Mouse (Mus musculus) induced T-regulatory cell, adult 2 months (primary cell): ENCODE results near the gene Pam.
"Not testable (repeated sequence)": the region's sequence is repeated elsewhere in the genome, so short reads cannot be mapped to it uniquely, and the experiment has no call there.

Experiments used
- DNase-seq: peaks from one replicate; pipeline ENCODE4 v3.0.0-alpha.2; 2012; ENCODE audit warnings: low read depth

Gene Pam

DNA sequence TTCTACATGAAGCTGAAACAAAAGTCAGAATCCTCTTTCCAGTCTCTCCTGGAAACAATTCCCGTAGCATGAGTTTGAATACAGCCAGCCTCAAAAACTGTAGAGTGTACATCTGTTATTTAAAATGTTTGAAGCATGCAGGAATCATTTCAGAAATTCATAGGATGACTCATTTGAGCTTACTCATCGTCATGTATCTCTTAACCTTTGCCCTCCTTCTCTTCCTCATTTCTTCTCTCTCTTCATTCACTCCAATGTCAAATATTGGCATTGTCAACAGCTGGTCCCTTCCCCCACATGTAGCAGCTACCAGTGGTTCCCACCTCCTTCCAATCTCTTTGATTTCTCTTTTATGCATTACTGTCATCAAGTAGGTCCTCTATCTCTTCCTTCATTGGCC, 59.7 kb downstream of the Pam start:
- DNase-seq: no peak

DNA sequence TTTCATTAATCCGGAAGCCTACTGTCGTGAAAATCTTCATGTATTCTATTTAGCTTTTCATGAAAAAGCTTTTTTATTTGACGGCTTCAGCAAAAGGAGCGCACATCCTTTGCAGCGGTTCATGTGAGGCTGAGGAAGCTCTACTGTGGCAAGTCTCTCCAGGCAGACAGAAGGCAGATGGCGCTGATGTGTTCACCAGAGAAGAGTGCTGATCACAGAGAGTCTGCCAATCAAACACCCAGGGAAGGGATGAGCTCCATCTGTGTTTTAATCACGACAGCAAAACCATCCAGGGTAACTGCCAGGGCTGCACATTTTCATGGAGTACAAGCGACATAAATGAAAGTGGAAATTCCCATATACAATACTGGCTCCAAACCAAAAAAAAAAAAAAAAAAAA, 63.6 kb downstream of the Pam start:
- no peak for DNase-seq

DNA sequence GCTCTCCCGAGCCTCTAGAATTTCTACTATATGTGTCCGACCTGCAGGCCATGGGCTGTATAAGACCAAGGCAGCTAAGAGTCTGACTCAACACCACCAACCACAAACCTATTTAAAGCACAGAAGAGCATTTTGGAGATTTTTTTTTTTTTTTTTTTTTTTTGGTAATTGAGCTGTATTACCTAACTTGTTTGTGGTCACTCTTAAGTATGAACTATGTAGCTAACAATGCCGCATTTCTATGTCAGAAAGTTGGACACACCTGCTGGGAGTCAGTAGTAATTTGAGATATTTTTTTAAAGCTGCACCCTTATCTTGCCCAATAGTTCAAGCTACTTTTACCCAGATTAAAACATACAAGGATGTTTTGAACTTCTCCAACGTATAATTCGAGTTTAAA, 66.4 kb downstream of the Pam start:
- DNase-seq: no peak

DNA sequence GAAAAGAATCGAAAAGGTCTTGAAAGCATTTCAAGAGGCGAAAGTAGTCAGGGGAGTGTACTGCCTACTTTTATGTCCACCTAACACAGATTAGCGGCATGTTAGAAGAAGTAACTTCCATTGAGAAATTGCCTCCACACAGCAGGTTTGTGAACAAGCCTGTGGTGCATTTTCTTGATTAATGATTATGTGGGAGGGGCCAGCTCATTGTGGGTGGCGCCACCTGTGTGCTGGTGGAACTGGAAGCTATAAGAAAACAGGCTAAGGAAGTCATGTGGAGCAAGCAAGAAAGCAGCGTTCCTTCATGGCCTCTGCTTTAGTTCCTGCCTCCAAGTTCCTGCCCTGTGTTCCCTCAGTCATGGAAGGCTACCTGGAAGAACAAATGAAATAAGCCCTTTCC, 67.0 kb downstream of the Pam start:
- no peak for DNase-seq

DNA sequence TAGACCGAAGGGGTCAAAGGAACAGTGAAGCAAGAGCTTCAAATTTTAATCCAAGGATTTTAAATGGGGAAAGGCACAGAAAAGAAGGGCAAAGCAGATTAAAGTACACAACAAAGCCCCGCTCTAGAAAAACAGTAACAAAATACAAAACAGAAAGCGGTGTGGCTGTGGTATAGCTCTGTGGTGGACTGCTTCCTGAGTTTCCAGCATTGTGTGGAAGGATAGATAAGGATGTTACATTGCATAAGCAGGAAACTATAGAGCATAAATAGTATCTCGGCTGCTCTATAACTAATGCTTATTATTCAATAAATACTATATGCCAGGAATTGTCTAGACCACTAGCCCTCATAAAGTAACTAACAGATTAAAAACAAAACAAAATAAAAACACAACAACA, 67.5 kb downstream of the Pam start:
- DNase-seq: no peak

DNA sequence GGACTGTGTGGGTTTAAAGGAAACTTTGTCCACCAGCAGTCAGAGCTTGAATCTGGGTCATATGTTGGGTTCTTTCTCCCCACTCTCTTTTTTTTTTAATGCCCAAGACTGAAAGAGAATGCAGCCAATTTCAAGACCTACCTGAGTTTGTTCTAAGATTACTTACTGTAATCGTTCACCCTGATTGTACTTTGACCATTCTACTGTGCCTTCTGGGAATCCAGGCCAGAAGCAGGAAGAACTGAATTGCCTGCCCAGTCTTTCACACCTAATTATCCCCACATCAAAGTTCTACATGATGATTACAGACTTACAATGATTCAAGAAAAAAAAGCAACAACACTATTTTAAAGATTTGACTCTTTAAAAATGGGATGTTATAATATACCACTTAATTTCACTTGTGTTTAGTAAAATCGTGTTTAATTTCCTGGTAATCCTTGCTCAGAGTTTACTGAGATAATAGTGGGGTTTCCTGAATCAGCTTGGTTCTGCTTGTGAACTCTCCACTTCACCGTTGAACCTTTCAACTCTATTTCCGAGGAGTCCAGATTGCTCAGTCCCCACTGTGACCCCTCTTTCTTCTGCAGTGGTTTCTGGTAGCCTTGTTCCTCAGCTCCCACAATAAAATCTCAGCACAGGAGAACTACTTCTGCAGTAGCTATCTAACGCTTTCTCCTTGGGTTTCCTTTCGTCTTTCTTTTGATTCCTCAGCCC, 69.4 kb downstream of the Pam start:
- DNase-seq: no peak

DNA sequence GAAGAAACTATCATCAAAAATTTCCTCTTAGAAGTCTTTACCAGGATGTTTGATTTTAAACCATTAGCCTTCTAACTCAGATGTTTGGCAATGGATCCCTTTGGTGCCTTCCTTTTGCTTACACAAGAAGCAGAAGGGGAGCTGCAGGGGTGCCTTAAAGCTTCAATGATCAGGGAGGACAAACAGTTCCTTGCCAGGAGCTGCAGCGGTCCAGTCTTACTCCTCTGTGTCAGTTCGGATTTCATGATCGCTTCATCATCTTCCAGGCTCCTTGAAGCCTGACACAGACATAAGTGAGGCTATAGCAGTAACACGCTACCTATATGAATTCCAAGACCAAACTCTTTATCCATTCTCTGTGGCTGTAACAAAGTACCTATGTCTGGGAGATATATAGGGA, 71.6 kb downstream of the Pam start:
- DNase-seq: no peak

DNA sequence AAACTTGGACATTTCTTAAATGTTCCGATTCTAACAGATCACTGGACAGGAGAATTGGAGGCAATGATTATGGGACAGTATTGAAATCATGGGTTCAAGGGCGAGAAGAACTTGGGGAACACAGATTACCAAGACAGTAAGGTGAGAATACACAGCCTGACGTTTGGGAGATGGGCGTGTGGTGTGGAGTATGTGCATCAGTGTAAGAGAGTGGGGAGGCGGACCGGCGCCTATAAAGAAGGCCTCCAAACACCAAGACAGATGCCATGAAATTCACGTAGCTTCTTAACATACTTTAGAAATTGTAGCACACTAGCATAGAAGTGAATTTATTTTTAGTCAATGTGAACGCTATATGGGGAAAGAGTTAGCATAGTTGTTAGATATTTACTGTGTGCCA, 76.5 kb downstream of the Pam start:
- DNase-seq: no peak

DNA sequence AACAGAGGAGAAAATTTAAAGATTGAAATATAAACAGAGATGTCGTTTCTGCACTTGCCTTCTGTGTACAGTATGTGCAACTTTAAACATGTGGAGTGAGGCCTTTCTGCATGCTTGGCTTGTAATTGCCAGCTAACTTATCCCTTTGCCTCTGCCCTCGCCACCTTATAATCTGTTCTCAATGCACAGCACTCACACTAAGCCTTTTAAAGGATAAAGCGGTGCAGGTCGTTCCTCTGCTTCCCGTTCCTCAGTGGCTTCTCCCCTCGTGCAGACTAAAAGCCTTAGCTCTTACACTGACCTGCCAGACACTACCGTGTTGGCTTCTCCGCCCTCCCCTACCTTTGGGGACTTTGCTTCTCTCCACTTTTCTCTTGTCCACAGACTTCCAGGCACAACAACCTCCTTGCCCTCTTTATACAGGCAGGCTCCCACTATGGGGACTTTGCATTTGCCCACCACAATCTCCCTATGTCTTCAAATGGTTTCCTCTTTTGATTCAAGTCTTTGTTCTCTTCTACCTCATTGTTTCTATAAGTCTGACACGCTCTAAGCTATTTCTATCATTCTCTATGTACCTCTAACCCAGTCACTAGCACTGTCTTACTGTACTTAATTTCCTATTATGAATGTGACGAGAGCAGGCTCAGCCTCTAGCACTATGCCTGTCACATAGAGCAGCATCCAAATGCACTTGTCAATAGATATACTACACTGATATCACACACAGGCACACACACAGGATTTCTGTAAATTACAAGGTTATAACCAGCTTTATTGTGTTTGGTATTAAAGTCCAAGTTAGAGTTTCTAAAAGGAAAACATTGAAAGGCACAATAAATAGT, 79.2 kb downstream of the Pam start:
- DNase-seq: no peak

DNA sequence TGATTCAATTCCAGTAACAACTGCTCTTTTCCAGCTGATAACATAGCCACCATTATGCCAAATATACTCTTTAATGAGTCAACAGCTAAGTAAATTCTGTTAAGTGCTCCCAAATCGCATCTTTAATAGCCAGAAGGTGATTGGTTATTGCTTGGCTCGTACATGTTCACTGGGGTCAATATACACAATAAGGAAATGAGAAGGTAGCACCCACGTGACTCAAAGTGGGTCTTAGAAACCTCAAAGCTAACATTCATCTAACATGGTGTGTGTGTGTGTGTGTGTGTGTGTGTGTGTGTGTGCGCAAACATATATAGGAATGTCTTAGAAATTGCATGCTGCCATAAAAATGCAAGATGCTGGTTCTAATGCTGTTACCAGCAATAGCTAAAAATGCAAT, 79.9 kb downstream of the Pam start:
- DNase-seq: no peak

DNA sequence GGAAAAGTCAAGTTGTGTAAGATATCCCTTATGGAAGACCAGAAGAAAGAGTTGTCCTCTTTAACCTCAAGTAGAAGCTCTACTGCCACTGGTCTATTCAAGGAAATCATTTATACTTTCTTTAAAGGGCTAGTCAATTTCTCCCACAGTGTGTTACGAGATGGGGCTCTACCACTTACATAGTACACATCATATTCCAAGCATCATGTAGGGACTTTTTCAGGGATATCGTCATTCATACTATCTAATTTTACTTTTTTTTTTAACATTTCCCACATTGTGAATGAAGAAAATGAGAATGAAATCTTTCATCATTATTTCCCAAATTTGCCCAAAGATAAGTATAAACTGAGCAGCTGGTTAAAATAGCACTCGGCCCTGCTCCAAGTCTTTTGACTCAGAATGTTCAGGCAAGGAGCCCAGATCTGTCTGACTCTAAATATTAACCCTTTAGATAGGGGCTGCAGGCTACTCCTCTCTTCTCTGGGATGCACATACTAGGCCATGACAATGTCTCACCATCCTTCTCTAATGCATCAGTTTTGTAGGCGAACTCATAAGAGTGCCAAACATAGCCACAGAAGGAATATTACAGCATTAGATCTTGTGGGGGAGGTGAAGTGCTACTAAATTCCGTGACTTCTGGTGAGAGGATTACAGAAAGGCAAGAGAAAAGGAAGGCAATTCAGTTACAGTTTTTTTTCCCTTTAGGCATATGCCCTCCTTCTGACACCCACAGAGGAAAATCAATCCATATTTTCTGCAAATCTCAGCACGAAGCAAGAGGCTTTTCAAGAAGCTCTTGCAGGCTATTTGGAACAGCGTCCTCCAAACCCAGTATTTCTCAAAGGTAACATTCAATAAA, 92.7 kb downstream of the Pam start:
- no peak for DNase-seq

DNA sequence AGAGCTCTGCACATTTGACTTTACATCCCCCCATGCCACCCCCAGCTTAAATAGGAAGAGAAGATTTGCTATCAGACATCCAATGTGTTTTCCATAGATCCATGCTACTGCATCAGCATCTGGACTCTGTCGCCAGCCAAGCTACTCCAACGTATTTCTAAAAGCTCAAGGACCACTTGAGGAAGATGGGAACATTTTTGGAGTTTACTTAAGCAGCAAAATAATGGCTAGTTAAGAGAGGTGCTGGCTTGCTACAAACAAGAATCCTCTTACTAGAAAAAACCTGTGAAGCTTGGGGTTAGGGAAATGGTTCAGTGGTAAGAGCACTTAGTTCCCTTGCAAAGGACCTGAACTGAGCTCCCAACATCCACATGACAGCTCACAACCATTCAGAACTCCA, 96.0 kb downstream of the Pam start:
- no peak for DNase-seq

DNA sequence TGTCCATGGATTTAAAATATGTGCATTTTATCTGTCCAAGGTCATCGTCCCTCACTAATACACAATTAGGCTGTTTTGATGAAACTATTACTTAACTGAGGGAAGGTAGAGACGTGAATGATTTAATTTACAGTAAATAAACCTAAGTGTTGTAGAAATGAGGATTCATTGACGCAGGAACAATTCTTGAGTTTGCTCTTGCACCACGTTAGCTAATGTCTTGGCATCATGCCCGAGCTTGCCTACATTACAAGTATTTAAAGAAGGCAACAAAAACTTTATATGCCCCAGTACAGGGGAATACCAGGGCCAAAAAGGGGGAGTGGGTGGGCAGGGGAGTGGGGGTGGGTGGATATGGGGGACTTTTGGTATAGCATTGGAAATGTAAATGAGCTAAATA, 96.5 kb downstream of the Pam start:
- DNase-seq: not testable (repeated sequence)

DNA sequence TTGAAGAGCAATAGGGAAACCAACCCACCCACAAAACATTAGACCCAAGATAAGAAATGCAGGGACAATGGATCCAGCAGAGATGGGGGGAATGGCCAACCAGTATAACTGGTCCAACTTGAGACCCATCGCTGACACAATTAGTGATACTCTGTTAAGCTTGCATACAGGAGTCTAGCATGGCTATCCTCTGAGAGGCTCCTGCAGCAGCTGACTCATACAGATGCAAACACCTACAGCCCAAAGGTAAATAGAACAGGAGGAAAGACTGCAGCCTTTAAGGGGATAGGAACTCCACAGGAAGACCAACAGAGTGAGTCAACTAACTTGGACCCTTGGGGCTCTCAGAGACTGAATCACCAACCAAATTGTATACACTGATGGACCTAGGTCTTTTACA, 98.4 kb downstream of the Pam start:
- no peak for DNase-seq

DNA sequence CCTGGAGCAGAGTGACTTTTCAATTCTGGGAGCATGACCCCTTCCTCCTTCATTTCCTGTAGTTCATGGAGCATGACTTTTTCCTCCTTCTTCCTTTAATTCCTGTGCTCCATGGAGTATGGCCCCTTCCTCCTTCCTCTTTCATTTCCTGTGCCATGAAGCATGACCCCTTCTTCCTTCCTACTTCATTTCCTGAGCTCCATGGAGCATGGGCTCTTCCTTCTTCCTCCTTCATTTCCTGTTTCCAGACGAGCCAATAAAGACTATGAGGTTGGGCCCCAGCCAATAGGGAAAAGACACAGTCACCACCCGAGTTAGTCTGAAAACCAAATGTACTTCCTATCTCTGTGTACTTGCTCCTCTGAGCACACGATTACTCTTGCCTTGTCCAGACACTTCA, 103.5 kb downstream of the Pam start:
- DNase-seq: no peak

DNA sequence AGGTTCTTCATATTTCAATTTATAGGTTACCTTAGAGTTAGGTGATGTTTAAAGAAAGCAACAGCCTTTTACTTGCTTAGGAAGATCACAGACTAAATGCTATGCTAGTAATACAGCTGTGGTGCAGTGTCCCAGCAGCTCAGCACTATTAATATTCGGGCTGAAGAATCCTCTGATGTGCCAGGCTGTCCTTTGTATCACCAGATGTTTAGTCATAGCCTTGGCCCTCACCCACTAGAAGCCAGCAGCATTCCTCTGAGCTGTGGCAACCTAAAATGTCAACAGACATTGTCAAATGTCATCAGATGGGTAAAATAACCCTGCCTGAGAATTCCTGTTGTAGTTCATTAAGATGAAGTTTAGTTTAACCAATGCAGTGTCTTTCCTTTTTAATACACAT, 112.3 kb downstream of the Pam start:
- DNase-seq: no peak

DNA sequence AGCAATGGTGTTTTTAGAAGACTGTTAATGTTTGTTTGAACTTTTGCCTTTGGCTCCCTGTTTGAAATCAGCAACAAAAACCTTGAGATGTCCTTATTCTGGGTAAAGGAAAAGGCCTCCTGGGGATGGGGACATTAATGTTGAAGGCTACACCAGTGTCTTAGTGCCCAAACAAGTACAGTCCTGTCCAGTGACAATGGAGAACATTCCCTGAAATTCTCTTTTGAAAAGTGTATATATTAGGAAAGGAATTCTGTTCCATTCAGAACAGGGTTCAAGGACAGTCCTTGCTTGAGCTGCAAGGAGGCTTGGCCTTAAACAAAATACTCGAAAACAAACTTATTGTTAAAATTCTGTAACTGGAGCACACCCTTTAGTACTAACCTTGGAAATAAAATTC, 116.0 kb downstream of the Pam start:
- no peak for DNase-seq

DNA sequence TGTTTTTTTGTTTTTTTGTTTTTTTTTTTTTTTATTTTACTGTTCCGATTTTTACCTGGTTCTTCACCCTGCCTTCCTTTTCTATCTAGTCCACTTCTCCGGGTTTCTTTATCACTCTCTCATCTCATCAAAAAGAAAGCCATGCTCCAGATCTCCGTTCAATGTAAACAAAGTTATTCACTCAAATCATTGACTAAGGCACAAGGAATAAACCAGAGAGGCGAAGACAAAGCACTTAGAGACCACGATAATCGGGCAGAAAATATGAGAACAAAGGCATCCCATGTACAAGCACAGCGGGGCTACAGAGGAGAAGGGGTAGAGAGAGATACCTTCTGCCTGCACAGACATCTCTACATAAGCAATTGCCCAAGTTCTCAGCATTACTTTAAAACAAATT, 117.9 kb downstream of the Pam start:
- no peak for DNase-seq

DNA sequence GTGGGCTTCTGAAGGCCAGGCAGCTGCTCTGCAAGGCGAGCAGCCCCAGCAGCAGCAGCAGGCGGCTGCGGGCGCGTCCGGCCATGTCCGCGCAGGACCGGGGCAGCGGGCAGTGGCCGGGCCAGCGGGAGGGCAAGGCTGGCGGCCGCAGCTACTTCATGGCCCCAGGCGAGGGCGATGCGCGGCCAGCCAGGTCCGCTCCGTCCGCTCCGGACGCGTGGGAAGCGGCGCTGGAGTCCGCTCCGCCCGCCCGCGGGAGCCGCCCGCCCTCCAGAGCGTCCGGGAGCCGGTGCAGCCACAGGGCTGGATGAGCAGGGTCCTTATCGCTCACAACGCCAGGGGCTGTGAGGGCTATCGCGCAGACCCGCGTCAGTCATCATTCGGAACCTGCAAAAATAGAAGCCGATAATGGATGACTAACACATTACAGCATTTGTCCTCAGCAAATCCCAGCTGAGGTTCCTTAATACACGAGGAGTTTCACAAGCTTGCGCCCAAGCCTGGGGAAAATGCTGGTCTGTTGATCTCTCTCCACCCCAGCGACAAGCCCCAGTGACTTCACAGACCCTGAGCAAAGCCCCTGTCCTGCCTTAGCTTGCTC, 118.5 kb downstream of the Pam start:
- DNase-seq: no peak

DNA sequence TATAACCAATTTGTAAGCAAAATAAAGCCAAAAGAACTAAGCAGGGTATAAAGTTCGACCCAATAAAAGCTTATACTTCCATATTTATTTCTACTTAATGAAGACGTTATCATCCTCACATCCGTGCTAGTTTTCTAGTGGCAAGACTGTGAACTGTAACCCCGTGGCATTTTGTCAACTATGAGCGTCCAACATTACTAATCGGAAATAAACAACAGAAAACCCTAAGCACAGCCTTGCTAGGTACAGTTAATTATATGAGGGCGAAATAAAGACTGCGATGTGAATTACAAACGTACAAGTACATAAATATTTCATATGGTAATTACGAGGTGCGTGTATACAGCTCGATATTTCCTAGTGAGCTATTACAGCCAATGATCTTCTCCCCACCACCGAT, 119.4 kb downstream of the Pam start:
- DNase-seq: no peak

DNA sequence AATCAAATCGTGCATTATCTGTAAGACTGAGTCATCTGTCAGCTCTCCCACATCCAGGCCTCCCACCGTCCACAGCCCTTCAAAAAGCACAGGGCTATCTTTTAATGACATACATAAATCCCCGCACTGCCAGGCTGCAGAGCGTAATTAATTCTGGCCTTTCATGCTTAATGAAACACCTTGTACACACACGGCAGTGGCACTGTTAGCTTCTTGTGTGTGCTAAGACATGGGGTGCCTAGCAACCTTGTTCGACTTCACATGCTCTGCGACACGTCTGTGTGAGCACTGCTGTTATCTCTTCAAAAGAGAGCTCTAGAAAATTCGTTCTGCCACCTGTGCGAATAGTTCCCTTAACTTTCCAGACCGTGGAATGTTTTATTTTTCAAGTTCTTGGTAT, 120.5 kb downstream of the Pam start:
- DNase-seq: no peak

DNA sequence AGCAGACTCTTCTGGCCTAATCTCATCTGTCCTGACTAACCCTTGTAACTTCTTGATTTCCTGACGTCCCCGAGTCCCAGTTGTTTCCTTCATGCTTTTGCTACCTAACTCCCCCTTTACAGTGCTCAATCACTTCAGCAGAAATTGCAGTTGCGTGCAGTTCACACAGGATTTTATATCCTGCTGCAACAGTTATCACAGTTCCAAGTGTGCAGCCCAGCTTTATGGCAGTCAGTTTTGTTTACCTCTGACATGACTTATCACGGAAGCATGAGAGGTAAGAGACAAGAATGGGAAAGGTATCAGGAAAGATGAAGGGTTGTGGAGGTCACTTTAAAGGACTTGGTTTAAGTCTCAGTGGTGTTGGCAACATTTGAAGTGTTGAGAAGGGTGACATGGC, 125.7 kb downstream of the Pam start:
- DNase-seq: no peak
